Mouse (Mus musculus) limb, embryonic 15.5 days (tissue): ENCODE results near the gene Col4a2. TPM values are rescaled to one million over a fixed set of nuclear protein-coding genes. Genes with fewer than 3 reads are reported as not detected.

Experiments used
- ATAC-seq: fragments of 200-750 bp; cut with Nextera tagmentation; 2 replicates; pipeline ENCODE4 v1.8.0; 2017; ENCODE audit warnings: low read depth, moderate TSS enrichment; ENCODE audit not compliant: insufficient number of reproducible peaks, low FRiP score, low TSS enrichment
- H3K27ac ChIP-seq: fragments of 300-500 bp; sonication (generic); 2 replicates; pipeline ENCODE4 v1.5.1; 2015; ENCODE audit warnings: moderate library complexity, mild to moderate bottlenecking, inconsistent platforms
- H3K27me3 ChIP-seq: fragments of 300-500 bp; sonication (generic); 2 replicates; pipeline ENCODE4 v1.6.1; 2015; ENCODE audit warnings: inconsistent platforms
- H3K36me3 ChIP-seq: fragments of 300-500 bp; sonication (generic); 2 replicates; pipeline ENCODE4 v1.6.1; 2015; ENCODE audit warnings: inconsistent platforms
- H3K4me1 ChIP-seq: fragments of 300-500 bp; sonication (generic); 2 replicates; pipeline ENCODE4 v1.6.1; 2015; ENCODE audit warnings: inconsistent platforms
- H3K4me2 ChIP-seq: fragments of 300-500 bp; sonication (generic); 2 replicates; pipeline ENCODE4 v1.6.1; 2015; ENCODE audit warnings: mild to moderate bottlenecking, inconsistent platforms
- H3K4me3 ChIP-seq: fragments of 300-500 bp; sonication (generic); 2 replicates; pipeline ENCODE4 v1.5.1; 2015; ENCODE audit warnings: mild to moderate bottlenecking, inconsistent platforms
- H3K9ac ChIP-seq: fragments of 300-500 bp; sonication (generic); 2 replicates; pipeline ENCODE4 v1.6.1; 2015; ENCODE audit warnings: inconsistent platforms
- H3K9me3 ChIP-seq: fragments of 300-500 bp; sonication (generic); 2 replicates; pipeline ENCODE4 v1.6.1; 2016; ENCODE audit warnings: inconsistent platforms
- WGBS: fragments of 180-500 bp; shearing (Covaris S2); methylation state at CpG from one replicate; pipeline ENCODE4 v1.1.7; 2015; 5-methylcytosine and 5-hydroxymethylcytosine counted together
- polyA plus RNA-seq: library from polyadenylated mRNA; unstranded; fragments of >200 nt; fragmentation: Nextera tagmentation; extraction: Ambion mirVana; gene quantifications from 2 replicates; pipeline ENCODE4 v1.2.1, GENCODE M21; 2015

Col4a2 gene
- polyA plus RNA-seq, 1 experiment from 2014 or later: 77.4 TPM

DNA sequence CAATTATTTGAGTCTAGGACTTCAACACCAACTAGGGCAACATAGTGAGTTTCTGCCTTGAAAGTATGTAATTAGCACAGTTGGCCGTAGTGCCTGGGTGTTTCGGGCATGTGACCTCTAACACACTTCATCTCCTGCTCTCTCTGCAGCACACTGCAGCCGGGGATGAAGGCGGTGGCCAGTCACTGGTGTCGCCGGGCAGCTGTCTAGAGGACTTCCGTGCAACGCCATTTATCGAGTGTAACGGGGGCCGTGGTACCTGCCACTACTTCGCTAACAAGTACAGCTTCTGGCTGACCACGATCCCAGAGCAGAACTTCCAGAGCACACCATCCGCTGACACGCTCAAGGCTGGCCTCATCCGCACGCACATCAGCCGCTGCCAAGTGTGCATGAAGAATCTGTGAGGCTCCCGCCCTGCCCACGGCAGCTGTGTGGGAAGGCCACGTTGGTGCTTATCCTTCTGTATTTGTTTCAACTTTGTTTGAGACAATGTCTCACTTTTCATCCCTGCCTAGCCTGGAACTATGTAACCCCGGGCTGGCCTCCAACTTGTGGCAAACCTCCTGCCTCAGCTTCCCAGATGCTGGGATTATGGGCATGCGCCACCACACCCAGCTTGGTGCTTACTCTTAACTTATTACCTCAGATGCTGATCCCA lies 135.4 kb downstream of the Col4a2 start:
- no peaks in the 10 kb centered on the region for H3K9me3 ChIP-seq
- no peak overlapping the region for H3K9ac ChIP-seq
- H3K4me2 ChIP-seq: no peak overlapping the region
- no peak overlapping the region for H3K27ac ChIP-seq
- H3K4me1 ChIP-seq: peaks cover 20% of the 10 kb centered on the region
- no peak overlapping the region for H3K4me3 ChIP-seq
- WGBS: 91% methylated on average over 23 of the region's 23 CpGs
- no peaks in the 10 kb centered on the region for H3K27me3 ChIP-seq
- no peak for ATAC-seq
- peaks cover 58% of the 10 kb centered on the region for H3K36me3 ChIP-seq

DNA sequence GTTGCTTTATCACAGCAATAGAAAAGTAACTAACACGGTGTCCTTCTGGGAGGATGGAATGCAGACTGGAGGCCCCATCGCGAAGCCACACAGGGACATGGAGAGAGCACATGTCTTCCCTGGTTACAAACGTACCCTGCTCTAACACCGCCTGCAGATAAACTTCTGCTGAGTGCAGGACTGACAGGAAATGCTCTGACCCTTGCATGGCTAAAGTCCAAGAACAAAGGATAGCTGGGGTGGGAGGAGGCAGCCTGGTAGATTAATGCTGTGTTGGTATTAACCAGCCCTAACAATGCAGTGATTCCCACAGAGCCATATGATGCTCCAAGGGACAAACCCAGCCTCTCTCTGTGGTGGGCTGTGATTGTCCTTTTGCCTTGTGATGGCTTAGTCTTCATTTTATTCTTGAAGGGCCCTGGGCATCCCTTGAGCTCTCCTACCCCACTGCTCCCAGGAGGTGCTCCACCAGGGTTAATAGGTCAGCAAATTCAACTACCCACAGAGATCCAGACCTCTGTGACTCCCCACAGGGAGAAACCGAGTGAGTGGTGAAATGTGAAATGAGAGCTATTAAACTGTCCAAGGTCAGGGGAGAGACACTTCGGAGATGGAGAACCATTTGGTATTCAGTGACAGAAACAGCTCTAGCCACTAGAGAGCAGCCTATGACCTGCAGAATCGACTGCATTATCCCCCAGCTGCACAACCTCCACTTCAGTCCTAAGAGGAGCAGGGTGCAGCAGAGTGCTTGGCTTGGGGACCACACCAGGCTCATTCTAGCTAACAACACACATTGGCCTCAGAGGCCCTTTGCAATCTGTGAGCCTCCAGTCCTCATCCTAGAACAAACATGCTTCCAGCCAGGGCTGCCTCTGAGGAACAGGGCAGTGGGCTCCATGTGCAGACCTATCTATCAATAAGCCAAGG lies 137.8 kb downstream of the Col4a2 start:
- ATAC-seq: no peak
- 39% methylated on average over 8 of the region's 8 CpGs for WGBS

DNA sequence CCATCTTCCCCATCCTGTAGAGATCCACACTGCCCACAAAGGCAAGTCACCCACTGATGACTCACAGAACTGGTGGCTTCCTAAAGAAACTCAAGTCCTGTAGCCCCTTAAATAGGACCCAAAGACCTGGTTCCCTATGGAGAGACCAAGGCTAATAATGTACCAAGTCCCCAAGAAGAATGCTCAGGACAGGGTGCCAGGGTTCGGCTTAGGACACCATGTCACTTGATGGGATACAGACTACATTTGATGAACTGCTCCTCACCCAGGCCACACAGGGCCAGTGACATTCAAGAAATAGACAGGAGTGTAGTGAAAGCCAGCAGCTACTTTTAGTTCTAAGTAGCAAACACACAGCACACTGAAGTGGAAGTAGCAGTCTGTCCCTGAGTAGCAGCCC lies 139.5 kb downstream of the Col4a2 start:
- peaks cover 19% of the 10 kb centered on the region for H3K36me3 ChIP-seq
- H3K4me3 ChIP-seq: no peak overlapping the region
- H3K27me3 ChIP-seq: no peaks in the 10 kb centered on the region
- no peak for ATAC-seq
- H3K9ac ChIP-seq: no peak overlapping the region
- H3K9me3 ChIP-seq: no peaks in the 10 kb centered on the region
- H3K4me2 ChIP-seq: no peak overlapping the region
- peaks cover 23% of the 10 kb centered on the region for H3K4me1 ChIP-seq
- H3K27ac ChIP-seq: no peak overlapping the region
- WGBS: 94% methylated on average over 1 of the region's 1 CpGs

More for the DNA sequence above, 137.8 kb downstream of the Col4a2 start:
- Histone ChIP-seq H3K4me3 (no peak overlapping the region), H3K9ac (no peak overlapping the region), H3K36me3 (peaks cover 34% of the 10 kb centered on the region), H3K27ac (no peak overlapping the region), H3K4me1 (peaks cover 23% of the 10 kb centered on the region), H3K27me3 (no peaks in the 10 kb centered on the region), H3K9me3 (no peaks in the 10 kb centered on the region), H3K4me2 (no peak overlapping the region)

DNA sequence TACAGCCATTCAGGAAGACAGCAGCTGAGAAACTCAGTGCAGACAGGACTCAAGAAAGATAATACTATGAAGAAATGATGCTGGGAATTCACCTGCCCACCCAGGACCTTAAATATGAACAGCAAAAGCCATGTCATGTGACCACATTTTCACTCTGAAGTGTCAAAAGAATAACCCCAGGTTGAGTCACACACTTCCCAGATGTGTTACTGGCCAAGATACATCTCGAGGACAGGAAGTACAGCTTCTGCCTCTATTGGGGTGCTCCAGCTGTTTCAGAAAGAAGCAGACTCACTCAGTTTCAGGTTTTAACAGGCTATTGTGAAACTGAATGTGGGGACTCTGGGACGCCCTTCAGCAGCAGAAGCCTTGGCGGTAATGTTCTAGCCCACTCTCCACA lies 140.0 kb downstream of the Col4a2 start:
- no peak overlapping the region for H3K9ac ChIP-seq
- H3K4me1 ChIP-seq: peaks cover 23% of the 10 kb centered on the region
- peaks cover 15% of the 10 kb centered on the region for H3K36me3 ChIP-seq
- no peak overlapping the region for H3K4me2 ChIP-seq
- H3K27me3 ChIP-seq: no peaks in the 10 kb centered on the region
- H3K27ac ChIP-seq: no peak overlapping the region
- no peak overlapping the region for H3K4me3 ChIP-seq
- no peak for ATAC-seq
- WGBS: 57% methylated on average over 3 of the region's 3 CpGs
- H3K9me3 ChIP-seq: no peaks in the 10 kb centered on the region

- H3K9me3 ChIP-seq: no peaks in the 10 kb centered on the region
- H3K4me2 ChIP-seq: no peak overlapping the region
- H3K27me3 ChIP-seq: no peaks in the 10 kb centered on the region
- ATAC-seq: no peak
- 43% methylated on average over 4 of the region's 4 CpGs for WGBS
- no peak overlapping the region for H3K27ac ChIP-seq
- peaks cover 11% of the 10 kb centered on the region for H3K36me3 ChIP-seq
- no peak overlapping the region for H3K9ac ChIP-seq
- H3K4me1 ChIP-seq: peaks cover 27% of the 10 kb centered on the region
- no peak overlapping the region for H3K4me3 ChIP-seq
Measured at GRCm38 (mm10) chr8:11452974-11453373, 140.4 kb downstream of the Col4a2 start.

DNA sequence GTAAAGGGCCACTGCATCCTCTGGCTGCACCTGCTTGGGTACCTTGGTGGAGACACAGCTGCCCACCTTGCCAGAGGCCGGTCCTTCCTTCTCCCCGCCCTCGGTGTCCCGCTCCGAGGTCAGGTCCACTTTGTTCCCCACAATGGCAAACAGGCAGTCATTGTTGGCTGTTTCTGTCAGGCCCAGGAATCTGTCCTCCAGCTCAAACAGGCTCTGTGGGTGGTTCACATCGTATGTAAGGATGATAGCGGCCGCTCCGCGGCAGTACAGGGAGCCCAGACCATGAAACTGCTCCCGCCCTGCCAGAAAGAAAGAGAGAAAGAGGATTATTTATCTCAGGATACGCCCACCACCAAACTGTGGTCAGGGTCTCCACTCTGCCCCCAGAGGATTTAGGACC lies 141.6 kb downstream of the Col4a2 start:
- 76% methylated on average over 12 of the region's 12 CpGs for WGBS
- no peak for ATAC-seq
- Histone ChIP-seq H3K4me3 (no peak overlapping the region), H3K27ac (no peak overlapping the region), H3K36me3 (no peaks in the 10 kb centered on the region), H3K9ac (no peak overlapping the region), H3K4me1 (peaks cover 36% of the 10 kb centered on the region), H3K9me3 (no peaks in the 10 kb centered on the region), H3K27me3 (no peaks in the 10 kb centered on the region), H3K4me2 (no peak overlapping the region)

DNA sequence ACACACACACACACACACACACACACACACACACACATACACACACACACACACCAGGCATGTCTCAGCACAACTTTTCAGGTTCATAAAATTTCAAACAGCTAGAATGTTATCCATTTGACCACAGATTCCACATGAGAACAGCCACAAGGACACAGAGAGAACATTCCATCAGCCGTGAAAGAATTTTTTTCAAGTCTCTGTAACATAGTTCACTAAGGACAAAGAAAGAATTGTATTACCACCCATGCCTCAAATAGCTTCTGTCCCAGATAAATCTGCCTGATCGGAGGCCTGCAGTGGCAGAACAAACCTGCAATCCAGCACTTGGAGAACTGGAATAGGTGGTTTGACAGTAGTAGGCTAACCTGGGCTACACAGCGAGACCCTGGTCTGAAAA lies 144.7 kb downstream of the Col4a2 start:
- H3K9ac ChIP-seq: no peak overlapping the region
- no peak for ATAC-seq
- no peaks in the 10 kb centered on the region for H3K36me3 ChIP-seq
- H3K4me3 ChIP-seq: no peak overlapping the region
- H3K4me1 ChIP-seq: peaks cover 27% of the 10 kb centered on the region
- no peaks in the 10 kb centered on the region for H3K27me3 ChIP-seq
- H3K9me3 ChIP-seq: no peaks in the 10 kb centered on the region
- 52% methylated on average over 3 of the region's 3 CpGs for WGBS
- no peak overlapping the region for H3K4me2 ChIP-seq
- no peak overlapping the region for H3K27ac ChIP-seq

GRCm38 (mm10) chr8:11457981-11458836 lies 145.6 kb downstream of the Col4a2 start:
- no peak for ATAC-seq
- H3K27ac ChIP-seq: no peak overlapping the region

DNA sequence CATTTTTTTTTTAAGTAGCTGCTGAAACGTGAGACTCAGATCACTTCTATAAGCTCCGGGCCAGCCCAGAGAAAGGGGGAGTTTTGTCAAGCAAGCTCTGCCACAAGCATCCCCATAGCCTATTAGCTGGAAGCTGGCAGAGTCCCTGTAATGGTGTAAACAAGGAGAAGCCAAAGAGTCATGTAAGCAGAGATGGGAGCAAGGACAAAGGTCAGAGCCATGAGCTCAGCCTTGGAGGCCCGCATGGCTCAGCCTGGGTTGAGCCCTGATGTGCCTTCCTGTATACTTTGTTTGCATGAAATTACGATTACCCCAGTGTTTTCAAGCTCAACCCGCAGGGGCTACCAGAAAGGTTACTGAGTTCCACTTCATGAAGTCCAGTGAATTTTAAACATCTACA lies 146.4 kb downstream of the Col4a2 start:
- Histone ChIP-seq H3K36me3 (no peaks in the 10 kb centered on the region), H3K4me1 (peaks cover 18% of the 10 kb centered on the region), H3K4me2 (no peak overlapping the region), H3K27me3 (no peaks in the 10 kb centered on the region), H3K9me3 (no peaks in the 10 kb centered on the region), H3K27ac (no peak overlapping the region), H3K4me3 (no peak overlapping the region), H3K9ac (no peak overlapping the region)
- 33% methylated on average over 5 of the region's 5 CpGs for WGBS
- no peak for ATAC-seq

More at GRCm38 (mm10) chr8:11457981-11458836, 145.6 kb downstream of the Col4a2 start:
- 43% methylated on average over 11 of the region's 12 CpGs for WGBS
- Histone ChIP-seq H3K9ac (no peak overlapping the region), H3K36me3 (no peaks in the 10 kb centered on the region), H3K4me1 (peaks cover 21% of the 10 kb centered on the region), H3K4me2 (no peak overlapping the region), H3K27me3 (no peaks in the 10 kb centered on the region), H3K9me3 (no peaks in the 10 kb centered on the region), H3K4me3 (no peak overlapping the region)

DNA sequence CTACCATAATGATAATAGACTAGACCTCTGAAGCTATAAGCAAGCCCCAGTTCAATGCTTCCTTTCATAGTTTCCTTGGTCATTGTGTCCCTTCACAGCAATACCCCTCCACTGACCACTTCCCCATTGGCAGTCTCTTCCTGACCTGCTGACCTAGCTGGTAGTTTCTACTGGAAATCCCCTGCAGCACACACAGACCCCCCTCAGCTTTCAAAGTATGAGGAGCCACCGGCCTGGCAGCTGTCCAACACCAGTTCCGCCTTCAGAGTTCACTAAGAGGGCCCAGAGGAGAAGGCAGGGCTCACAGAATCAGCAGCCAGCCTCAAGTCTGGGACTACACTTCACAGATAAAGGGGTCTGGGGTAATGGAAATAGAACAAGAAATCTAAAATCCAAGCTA lies 148.3 kb downstream of the Col4a2 start:
- no peak overlapping the region for H3K9ac ChIP-seq
- ATAC-seq: no peak
- peaks cover 18% of the 10 kb centered on the region for H3K4me1 ChIP-seq
- H3K36me3 ChIP-seq: no peaks in the 10 kb centered on the region
- H3K4me3 ChIP-seq: no peak overlapping the region
- H3K9me3 ChIP-seq: no peaks in the 10 kb centered on the region
- no peaks in the 10 kb centered on the region for H3K27me3 ChIP-seq
- 22% methylated on average over 2 of the region's 2 CpGs for WGBS
- no peak overlapping the region for H3K4me2 ChIP-seq
- no peak overlapping the region for H3K27ac ChIP-seq

GRCm38 (mm10) chr8:11461847-11462246 lies 149.2 kb downstream of the Col4a2 start:
- Histone ChIP-seq H3K27me3 (no peaks in the 10 kb centered on the region), H3K9me3 (no peaks in the 10 kb centered on the region), H3K4me1 (peaks cover 21% of the 10 kb centered on the region), H3K36me3 (no peaks in the 10 kb centered on the region), H3K4me3 (no peak overlapping the region), H3K9ac (no peak overlapping the region), H3K27ac (no peak overlapping the region), H3K4me2 (no peak overlapping the region)
- 37% methylated on average over 2 of the region's 2 CpGs for WGBS
- no peak for ATAC-seq
